Mouse (Mus musculus) cerebellum, adult 2 months (tissue): Measurements from ENCODE around the gene Zcchc7.

Experiments used
- CTCF ChIP-seq: fragments of 200-500 bp; IDR thresholded peaks from 2 replicates; pipeline ENCODE4 v1.5.1; 2011; ENCODE audit warnings: low read depth, mild to moderate bottlenecking, control low read depth, low read length, moderate library complexity, borderline replicate concordance; ENCODE audit not compliant: insufficient read depth
- POLR2A ChIP-seq: fragments of 200-500 bp; IDR thresholded peaks from 2 replicates; pipeline ENCODE4 v1.6.1; 2011; ENCODE audit warnings: low read length, control low read depth, borderline replicate concordance; ENCODE audit not compliant: insufficient read depth

- TF ChIP-seq CTCF (no peak), POLR2A (no peak)
Measured at GRCm38 (mm10) chr4:44967402-44967801, 211.7 kb downstream of the Zcchc7 start.
